In genomic region chr4:129020454-129020853, GRCm38 (mm10) we compare ENCODE assay signal across 8 mouse cellular contexts. TPM values are rescaled to one million over a fixed set of nuclear protein-coding genes. Genes with fewer than 3 reads are reported as not detected.
DNase-seq lines count a peak whose midpoint lies in the region; ATAC-seq and TF ChIP-seq lines count a peak whose summit lies in the region.

No protein-coding gene starts in this region.

- H3K9ac ChIP-seq in midbrain, embryonic 15.5 days: no peak overlapping the region
- H3K9ac ChIP-seq in heart, adult 2 months (ENCODE audit: low read depth, low read length): no peak overlapping the region
- no peak overlapping the region for H3K9ac ChIP-seq in lung, embryonic 16.5 days (ENCODE audit: low read length)

- no peak overlapping the region for H3K27ac ChIP-seq in midbrain, embryonic 15.5 days
- H3K27ac ChIP-seq in midbrain, embryonic 10.5 days (replicated peaks): no peak overlapping the region
- H3K27ac ChIP-seq in heart, adult 2 months: peak overlapping the region; percentile 82
- no peak overlapping the region for H3K27ac ChIP-seq in lung, embryonic 16.5 days (ENCODE audit: low read length)

- 43% methylated on average over 6 of the region's 6 CpGs for WGBS in midbrain, embryonic 15.5 days
- WGBS in midbrain, embryonic 10.5 days: 74% methylated on average over 6 of the region's 6 CpGs
- WGBS in heart, adult 2 months: 16% methylated on average over 6 of the region's 6 CpGs
- 37% methylated on average over 6 of the region's 6 CpGs for WGBS in lung, embryonic 16.5 days

- no peak for TF ChIP-seq CTCF in heart, adult 2 months (IDR thresholded peaks at IDR 0.05)

- H3K27me3 ChIP-seq in midbrain, embryonic 15.5 days (replicated peaks): no peaks in the 10 kb centered on the region
- H3K27me3 ChIP-seq in midbrain, embryonic 10.5 days (ENCODE audit: low read depth, poor library complexity, severe bottlenecking): no peaks in the 10 kb centered on the region
- no peaks in the 10 kb centered on the region for H3K27me3 ChIP-seq in heart, adult 2 months (ENCODE audit: control insufficient read depth, insufficient read depth, low read length)
- no peaks in the 10 kb centered on the region for H3K27me3 ChIP-seq in lung, embryonic 16.5 days (ENCODE audit: control insufficient read depth, insufficient read depth, low read depth, low read length)

- TF ChIP-seq POLR2A in heart, adult 2 months (IDR thresholded peaks at IDR 0.05; ENCODE audit: insufficient read depth, low read depth, low read length): no peak

- peak; percentile 52 for ATAC-seq in midbrain, embryonic 15.5 days (replicated peaks)
- ATAC-seq in lung, embryonic 16.5 days (ENCODE audit: low read depth): peak; percentile 89

- no peak for DNase-seq in midbrain, embryonic 10.5 days (ENCODE audit: low spot score)
- DNase-seq in cerebellum, adult 8-10 months: peak; percentile 75
- peak; percentile 93 to 94 for DNase-seq in heart, adult 2 months
- peak; percentile 93 for DNase-seq in kidney, postnatal 36 days
- DNase-seq in testis, postnatal 10 days (ENCODE audit: low spot score): peak; percentile 82
- no peak for DNase-seq in c-Kit-positive CD71-positive TER-119-positive erythroid progenitor cells, embryonic 14.5 days (ENCODE audit: low spot score)

- intact Hi-C loops in heart, adult 2 months (cut with DNase I): loop anchor here (5.0 kb wide), 1 partner anchor 37 kb away; the partner anchor contains the start of gene Rnf19b

- peaks cover 6% of the 10 kb centered on the region for H3K4me1 ChIP-seq in midbrain, embryonic 15.5 days
- peaks cover 6% of the 10 kb centered on the region for H3K4me1 ChIP-seq in midbrain, embryonic 10.5 days
- H3K4me1 ChIP-seq in heart, adult 2 months (ENCODE audit: control insufficient read depth, insufficient read depth, low read length): peaks cover 20% of the 10 kb centered on the region
- H3K4me1 ChIP-seq in lung, embryonic 16.5 days (replicated peaks; ENCODE audit: control insufficient read depth, insufficient read depth, low read length): peaks cover 41% of the 10 kb centered on the region

- TF ChIP-seq EP300 in heart, adult 2 months (IDR thresholded peaks at IDR 0.05; ENCODE audit: insufficient read depth, low read depth, low read length): peak; percentile 89

- no peak overlapping the region for H3K4me3 ChIP-seq in midbrain, embryonic 15.5 days
- no peak overlapping the region for H3K4me3 ChIP-seq in midbrain, embryonic 10.5 days
- H3K4me3 ChIP-seq in heart, adult 2 months: no peak overlapping the region
- H3K4me3 ChIP-seq in lung, embryonic 16.5 days (ENCODE audit: low read length): no peak overlapping the region

- no peaks in the 10 kb centered on the region for H3K9me3 ChIP-seq in midbrain, embryonic 15.5 days
- no peaks in the 10 kb centered on the region for H3K9me3 ChIP-seq in midbrain, embryonic 10.5 days (replicated peaks)
- H3K9me3 ChIP-seq in lung, embryonic 16.5 days (ENCODE audit: control insufficient read depth, low read length): no peaks in the 10 kb centered on the region

- H3K4me2 ChIP-seq in midbrain, embryonic 15.5 days: no peak overlapping the region
- H3K4me2 ChIP-seq in lung, embryonic 16.5 days (ENCODE audit: low read depth, low read length): no peak overlapping the region

- no peaks in the 10 kb centered on the region for H3K79me2 ChIP-seq in heart, adult 2 months (replicated peaks; ENCODE audit: control insufficient read depth, insufficient read depth, low read length)

- H3K36me3 ChIP-seq in midbrain, embryonic 15.5 days (replicated peaks): no peaks in the 10 kb centered on the region
- no peaks in the 10 kb centered on the region for H3K36me3 ChIP-seq in midbrain, embryonic 10.5 days
- H3K36me3 ChIP-seq in heart, adult 2 months (ENCODE audit: control insufficient read depth, insufficient read depth, low read length): no peaks in the 10 kb centered on the region
- no peaks in the 10 kb centered on the region for H3K36me3 ChIP-seq in lung, embryonic 16.5 days (ENCODE audit: control insufficient read depth, insufficient read depth, low read length)

RNA-seq across cellular contexts. Expression of gene Ak2, which starts 28.7 kb away (rescaled TPM):
- 82.4 and 83.2 TPM in 2 replicates for polyA plus RNA-seq in midbrain, embryonic 15.5 days (2015; fragmentation: Nextera tagmentation; extraction: Ambion mirVana)
- 187 and 205 TPM in 2 replicates for polyA plus RNA-seq in midbrain, embryonic 10.5 days (2016; fragmentation: Nextera tagmentation; extraction: Ambion mirVana)
- 10 to 100 TPM; 63.1 to 70.5 TPM for total RNA-seq in heart, adult 2 months (2021)
- polyA plus RNA-seq in heart, adult 2 months (2012; rRNA removed): 41.8 and 43.4 TPM in 2 replicates
- polyA plus RNA-seq in lung, embryonic 16.5 days (2015; fragmentation: Nextera tagmentation; extraction: Ambion mirVana): 173 and 175 TPM in 2 replicates

RNA-seq across cellular contexts. Expression of gene Rnf19b, which starts 37.6 kb away (rescaled TPM):
- 34.6 and 35.4 TPM in 2 replicates for polyA plus RNA-seq in midbrain, embryonic 15.5 days (2015; fragmentation: Nextera tagmentation; extraction: Ambion mirVana)
- 7.1 and 9.0 TPM in 2 replicates for polyA plus RNA-seq in midbrain, embryonic 10.5 days (2016; fragmentation: Nextera tagmentation; extraction: Ambion mirVana)
- total RNA-seq in heart, adult 2 months (2021): 10 to 100 TPM; 27.1 to 28.1 TPM
- polyA plus RNA-seq in heart, adult 2 months (2012; rRNA removed): 21.1 and 24.7 TPM in 2 replicates
- polyA plus RNA-seq in lung, embryonic 16.5 days (2015; fragmentation: Nextera tagmentation; extraction: Ambion mirVana): 7.1 TPM in 2 replicates

RNA-seq across cellular contexts. Expression of gene Azin2, which starts 58.2 kb away (rescaled TPM):
- 19.1 and 23.2 TPM in 2 replicates for polyA plus RNA-seq in midbrain, embryonic 15.5 days (2015; fragmentation: Nextera tagmentation; extraction: Ambion mirVana)
- 11.1 and 14.9 TPM in 2 replicates for polyA plus RNA-seq in midbrain, embryonic 10.5 days (2016; fragmentation: Nextera tagmentation; extraction: Ambion mirVana)
- 1 to 10 TPM; 2.0 to 3.0 TPM for total RNA-seq in heart, adult 2 months (2021)
- polyA plus RNA-seq in heart, adult 2 months (2012; rRNA removed): 3.2 and 3.7 TPM in 2 replicates
- 18.7 and 23.2 TPM in 2 replicates for polyA plus RNA-seq in lung, embryonic 16.5 days (2015; fragmentation: Nextera tagmentation; extraction: Ambion mirVana)

Comparison
In these comparisons a context has a peak if more than half of its experiments do, and no peak if none do; other contexts are left out.
1. DNase-seq: peak in cerebellum, adult 8-10 months (single experiment), heart, adult 2 months (2 of 2), kidney, postnatal 36 days (2 of 2) and testis, postnatal 10 days (single experiment); none in midbrain, embryonic 10.5 days (single experiment) and c-Kit-positive CD71-positive TER-119-positive erythroid progenitor cells, embryonic 14.5 days (single experiment).